Mouse (Mus musculus) heart, postnatal 0 days (tissue): ENCODE measurements around the gene Susd1. TPM values are rescaled to one million over a fixed set of nuclear protein-coding genes. Genes with fewer than 3 reads are reported as not detected.

Source experiments
- ATAC-seq: fragments of 200-750 bp; cut with Nextera tagmentation; 2 replicates; pipeline ENCODE4 v1.8.0; 2017; ENCODE audit warnings: low read depth, moderate number of reproducible peaks, moderate library complexity; ENCODE audit not compliant: insufficient read depth
- DNase-seq: peaks from one replicate; pipeline ENCODE4 v3.0.0-alpha.2; 2016; ENCODE audit warnings: low spot score
- H3K27ac ChIP-seq: fragments of 300-500 bp; sonication (generic); 2 replicates; pipeline ENCODE4 v1.5.1; 2014; ENCODE audit warnings: low read depth, mild to moderate bottlenecking
- H3K27me3 ChIP-seq: fragments of 300-500 bp; sonication (generic); 2 replicates; pipeline ENCODE4 v1.6.1; 2014; ENCODE audit warnings: low read length, mixed read lengths; ENCODE audit not compliant: control insufficient read depth, insufficient read depth
- H3K36me3 ChIP-seq: fragments of 300-500 bp; sonication (generic); replicated peaks from 2 replicates; pipeline ENCODE4 v1.6.1; 2014; ENCODE audit warnings: low read length, mixed read lengths; ENCODE audit not compliant: control insufficient read depth, insufficient read depth
- H3K4me1 ChIP-seq: fragments of 300-500 bp; sonication (generic); 2 replicates; pipeline ENCODE4 v1.6.1; 2014; ENCODE audit warnings: antibody characterized with exemption; ENCODE audit not compliant: control insufficient read depth, insufficient read depth
- H3K4me2 ChIP-seq: fragments of 300-500 bp; sonication (generic); 2 replicates; pipeline ENCODE4 v1.6.1; 2014; ENCODE audit warnings: low read depth, mild to moderate bottlenecking, low read length, moderate library complexity
- H3K4me3 ChIP-seq: fragments of 300-500 bp; sonication (generic); 2 replicates; pipeline ENCODE4 v1.5.1; 2014; ENCODE audit warnings: low read depth, low read length
- H3K9ac ChIP-seq: fragments of 300-500 bp; sonication (generic); replicated peaks from 2 replicates; pipeline ENCODE4 v1.6.1; 2014; ENCODE audit warnings: low read depth, low read length, mixed read lengths
- H3K9me3 ChIP-seq: fragments of 300-500 bp; sonication (generic); replicated peaks from 2 replicates; pipeline ENCODE4 v1.6.1; 2016; ENCODE audit warnings: low read length; ENCODE audit not compliant: control insufficient read depth
- CTCF ChIP-seq: IDR thresholded peaks from 2 replicates; pipeline ENCODE4 v1.5.1; 2016; ENCODE audit warnings: antibody characterized with exemption, control low read depth, low read depth
- EP300 ChIP-seq: IDR thresholded peaks from 2 replicates; pipeline ENCODE4 v1.6.1; 2016; ENCODE audit warnings: antibody characterized with exemption, low read depth
- WGBS: fragments of 180-500 bp; shearing (Covaris S2); extraction: QIAGEN DNeasy Blood & Tissue Kit; methylation state at CpG from one replicate; pipeline ENCODE4 v1.1.7; 2014; 5-methylcytosine and 5-hydroxymethylcytosine counted together
- polyA plus RNA-seq: library from polyadenylated mRNA; unstranded; fragments of >200 nt; fragmentation: Nextera tagmentation; extraction: Ambion mirVana; gene quantifications from 2 replicates; pipeline ENCODE4 v1.2.1, GENCODE M21; 2015
- total RNA-seq: library from RNA; depleted of rRNA; stranded (reverse); fragments of >200 nt; gene quantifications from 2 replicates; pipeline ENCODE4 v1.2.3, GENCODE M21; 2014; ENCODE audit warnings: low replicate concordance

Gene Susd1
- total and polyA plus RNA-seq, 2 experiments from 2014 or later, result 2.1 to 6.2 TPM

GRCm38 (mm10) chr4:59461116-59461727, 22.8 kb upstream of the Susd1 start:
- H3K9ac ChIP-seq, result no peak overlapping the region
- no peak overlapping the region for H3K27ac ChIP-seq
- no peak overlapping the region for H3K4me2 ChIP-seq
- no peak overlapping the region for H3K4me3 ChIP-seq
- H3K36me3 ChIP-seq, result no peaks in the 10 kb centered on the region
- no peaks in the 10 kb centered on the region for H3K27me3 ChIP-seq
- ATAC-seq, result no peak
- 56% methylated on average over 11 of the region's 11 CpGs for WGBS
- H3K4me1 ChIP-seq, result peaks cover 9% of the 10 kb centered on the region; the same call in 1 of the 2 replicates
- H3K9me3 ChIP-seq, result no peaks in the 10 kb centered on the region
- DNase-seq, result no peak
- TF ChIP-seq CTCF (no peak), EP300 (no peak)

GRCm38 (mm10) chr4:59459216-59459955, 21.0 kb upstream of the Susd1 start:
- WGBS, result 50% methylated on average over 13 of the region's 13 CpGs
- H3K4me1 ChIP-seq, result peaks cover 9% of the 10 kb centered on the region; the same call in 1 of the 2 replicates
- no peak overlapping the region for H3K4me2 ChIP-seq
- H3K4me3 ChIP-seq, result no peak overlapping the region
- H3K27ac ChIP-seq, result no peak overlapping the region
- TF ChIP-seq EP300 (no peak), CTCF (no peak)
- ATAC-seq (no peak), DNase-seq (peak; percentile 36)
- no peaks in the 10 kb centered on the region for H3K27me3 ChIP-seq
- H3K9ac ChIP-seq, result no peak overlapping the region
- H3K9me3 ChIP-seq, result no peaks in the 10 kb centered on the region
- H3K36me3 ChIP-seq, result no peaks in the 10 kb centered on the region

DNA sequence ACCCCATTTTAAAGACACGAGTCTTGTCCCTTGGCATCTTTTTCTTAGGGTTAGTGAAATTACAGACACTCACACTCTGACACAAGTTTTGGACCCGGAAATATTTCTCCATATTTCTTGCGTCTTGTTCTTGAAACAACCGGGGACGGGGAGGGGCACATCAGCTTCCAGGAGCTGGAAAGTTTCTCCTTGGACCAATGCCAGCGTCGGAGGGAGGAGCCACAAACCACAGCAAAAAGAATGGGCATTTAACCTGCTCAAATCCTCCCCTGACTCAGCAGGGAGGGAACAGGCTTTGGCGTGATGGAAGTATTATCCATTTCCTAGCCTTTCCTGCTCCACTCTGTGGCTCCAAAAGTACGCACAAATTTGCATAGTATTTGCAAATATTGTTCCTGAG, 19.5 kb upstream of the Susd1 start:
- Histone ChIP-seq H3K27me3 (no peaks in the 10 kb centered on the region), H3K4me2 (no peak overlapping the region), H3K27ac (no peak overlapping the region), H3K9ac (no peak overlapping the region), H3K9me3 (no peaks in the 10 kb centered on the region), H3K4me1 (peaks cover 9% of the 10 kb centered on the region; the same call in 1 of the 2 replicates), H3K36me3 (no peaks in the 10 kb centered on the region), H3K4me3 (no peak overlapping the region)
- ATAC-seq (no peak), DNase-seq (no peak)
- 34% methylated on average over 9 of the region's 9 CpGs for WGBS
- TF ChIP-seq EP300 (no peak), CTCF (no peak)

- 89% methylated on average over 5 of the region's 5 CpGs for WGBS
- TF ChIP-seq CTCF (no peak), EP300 (no peak)
Observed at GRCm38 (mm10) chr4:59457091-59457490, 18.7 kb upstream of the Susd1 start.

GRCm38 (mm10) chr4:59455465-59455864, 17.0 kb upstream of the Susd1 start:
- Histone ChIP-seq H3K27ac (no peak overlapping the region), H3K36me3 (no peaks in the 10 kb centered on the region), H3K4me3 (no peak overlapping the region), H3K9ac (no peak overlapping the region), H3K9me3 (no peaks in the 10 kb centered on the region), H3K4me1 (no peaks in the 10 kb centered on the region), H3K4me2 (no peak overlapping the region), H3K27me3 (no peaks in the 10 kb centered on the region)
- DNase-seq, result no peak
- TF ChIP-seq EP300 (no peak), CTCF (no peak)
- WGBS, result 56% methylated on average over 2 of the region's 2 CpGs
- no peak for ATAC-seq

More at GRCm38 (mm10) chr4:59457091-59457490, 18.7 kb upstream of the Susd1 start:
- Histone ChIP-seq H3K36me3 (no peaks in the 10 kb centered on the region), H3K9ac (no peak overlapping the region), H3K4me2 (no peak overlapping the region), H3K4me1 (peaks cover 9% of the 10 kb centered on the region; the same call in 1 of the 2 replicates), H3K4me3 (no peak overlapping the region), H3K27me3 (no peaks in the 10 kb centered on the region), H3K27ac (no peak overlapping the region), H3K9me3 (no peaks in the 10 kb centered on the region)
- ATAC-seq (no peak), DNase-seq (no peak)
